Comparison of ENCODE assay signal across 9 mouse cellular contexts in genomic region chr16:57755241-57755640, GRCm38 (mm10). TPM values are rescaled to one million over a fixed set of nuclear protein-coding genes. Genes with fewer than 3 reads are reported as not detected.
A peak's percentile ranks its signal among the peaks of the same experiment; 100 is the strongest.
DNase-seq lines count a peak whose midpoint lies in the region; ATAC-seq and TF ChIP-seq lines count a peak whose summit lies in the region.
"Had no signal": no experiment of that assay in that cellular context is flagged by ENCODE, and none has a peak within 500 bp of the region (broad histone marks: within the 10 kb centered on the region; RNA-seq: fewer than 3 reads in every experiment).

No protein-coding gene starts in this region.

- WGBS in forebrain, embryonic 15.5 days, result 28% methylated on average over 12 of the region's 12 CpGs
- 15% methylated on average over 10 of the region's 12 CpGs for WGBS in midbrain, postnatal 0 days

- no peaks in the 10 kb centered on the region for H3K36me3 ChIP-seq in forebrain, embryonic 15.5 days
- H3K36me3 ChIP-seq in midbrain, postnatal 0 days (ENCODE audit: insufficient read depth, low read length), result no peaks in the 10 kb centered on the region

- peak; percentile 85 for ATAC-seq in forebrain, embryonic 15.5 days (replicated peaks)
- ATAC-seq in midbrain, postnatal 0 days (ENCODE audit: low FRiP score), result peak; percentile 76

- peak; percentile 71 for DNase-seq in Muller cell, postnatal 12 days (ENCODE audit: inconsistent ontology term)
- peak; percentile 16 to 28 for DNase-seq in adrenal gland, postnatal 36 days
- DNase-seq in heart, postnatal 4 days, result peak; percentile 20
- peak; percentile 25 to 44 for DNase-seq in left cerebral cortex, adult 8-10 months (ENCODE audit: low spot score in 2 of 2)
- DNase-seq in midbrain, postnatal 0 days (ENCODE audit: low spot score), result peak; percentile 37
- DNase-seq in spleen, adult 18-20 months, result no peak
- DNase-seq in spleen, postnatal 36 days (ENCODE audit: low spot score in 2 of 2), result no peak

- no peak for TF ChIP-seq CTCF in midbrain, postnatal 0 days (IDR thresholded peaks at IDR 0.05)

- peak overlapping the region; percentile 41 for H3K9ac ChIP-seq in forebrain, embryonic 15.5 days (replicated peaks)
- peak overlapping the region; percentile 61 for H3K9ac ChIP-seq in midbrain, postnatal 0 days (replicated peaks; ENCODE audit: low read length, poor library complexity, severe bottlenecking)

- peak overlapping the region; percentile 54 for H3K4me2 ChIP-seq in forebrain, embryonic 15.5 days (replicated peaks)
- H3K4me2 ChIP-seq in midbrain, postnatal 0 days (ENCODE audit: low read depth, low read length, poor library complexity, severe bottlenecking), result peak overlapping the region; percentile 88

- no peak overlapping the region for H3K27ac ChIP-seq in forebrain, embryonic 15.5 days (replicated peaks)
- H3K27ac ChIP-seq in midbrain, postnatal 0 days (ENCODE audit: low read depth, low read length), result peak overlapping the region; percentile 8; the same call in 1 of the 2 replicates

- H3K27me3 ChIP-seq in forebrain, embryonic 15.5 days, result no peaks in the 10 kb centered on the region
- no peaks in the 10 kb centered on the region for H3K27me3 ChIP-seq in midbrain, postnatal 0 days (ENCODE audit: insufficient read depth, low read length)

- H3K4me1 ChIP-seq in forebrain, embryonic 15.5 days, result peaks cover 9% of the 10 kb centered on the region
- no peaks in the 10 kb centered on the region for H3K4me1 ChIP-seq in midbrain, postnatal 0 days (ENCODE audit: insufficient read depth, low read length)

- peak overlapping the region; percentile 37 for H3K4me3 ChIP-seq in forebrain, embryonic 15.5 days
- peak overlapping the region; percentile 43 for H3K4me3 ChIP-seq in midbrain, postnatal 0 days (ENCODE audit: low read depth, low read length)

- no peaks in the 10 kb centered on the region for H3K9me3 ChIP-seq in forebrain, embryonic 15.5 days
- no peaks in the 10 kb centered on the region for H3K9me3 ChIP-seq in midbrain, postnatal 0 days (ENCODE audit: low read length)

RNA-seq across cellular contexts. Expression of gene Col8a1, which starts 0.7 kb away (rescaled TPM):
- total RNA-seq in adrenal gland, postnatal 36 days (2021), result 1 to 10 TPM; 3.9 to 6.5 TPM
- polyA plus RNA-seq in forebrain, embryonic 15.5 days (2015; fragmentation: Nextera tagmentation; extraction: Ambion mirVana), result 1.1 and 6.0 TPM in 2 replicates
- 1 to 10 TPM; 3.6 to 4.6 TPM for total RNA-seq in heart, postnatal 4 days (2021)
- 1 to 10 TPM; 1.7 to 2.6 (median 1.8) TPM for total RNA-seq in left cerebral cortex, adult 8-10 months (2022)
- total RNA-seq in midbrain, postnatal 0 days (2014; rRNA removed), result 6.9 and 7.6 TPM in 2 replicates
- 3.0 and 5.2 TPM in 2 replicates for polyA plus RNA-seq in midbrain, postnatal 0 days (2015; fragmentation: Nextera tagmentation; extraction: Ambion mirVana)
- total RNA-seq: common myeloid progenitor, adult 5-6 weeks had no signal

Comparison
In these comparisons a context has a peak if more than half of its experiments do, and no peak if none do; other contexts are left out.
1. DNase-seq: peak in Muller cell, postnatal 12 days (single experiment), adrenal gland, postnatal 36 days (2 of 2), heart, postnatal 4 days (single experiment), left cerebral cortex, adult 8-10 months (2 of 2) and midbrain, postnatal 0 days (single experiment); none in spleen, adult 18-20 months (0 of 2) and spleen, postnatal 36 days (0 of 2).